Mouse (Mus musculus) liver, postnatal 0 days (tissue): Measurements from ENCODE around the gene Zbtb9.

Experiments used
- CTCF ChIP-seq: sonication (generic); IDR thresholded peaks from 2 replicates; pipeline ENCODE4 v1.5.1; 2016; ENCODE audit warnings: antibody characterized with exemption, low read depth
- EP300 ChIP-seq: IDR thresholded peaks from 2 replicates; pipeline ENCODE4 v1.6.1; 2016; ENCODE audit warnings: antibody characterized with exemption, low read depth, mild to moderate bottlenecking

GRCm38 (mm10) chr17:27028284-27028795 lies 55.4 kb downstream of the Zbtb9 start:
- TF ChIP-seq CTCF: peak; percentile 91
- TF ChIP-seq EP300: no peak
